Mouse (Mus musculus) spleen, adult 2 months (tissue): ENCODE measurements around the gene Mfap5. TPM values are rescaled to one million over a fixed set of nuclear protein-coding genes. Genes with fewer than 3 reads are reported as not detected.

Source experiments
- DNase-seq, 2 experiments: peaks; one replicate each; pipeline versions ENCODE4 v3.0.0 to v3.0.0-alpha.2; 2012 to 2021; ENCODE audit warnings: low spot score in 2 of 2, low read depth in 1 of 2
- H3K27ac ChIP-seq: fragments of 200-500 bp; 2 replicates; pipeline ENCODE4 v1.5.1; 2012; ENCODE audit warnings: low read length, inconsistent platforms; ENCODE audit not compliant: insufficient read depth
- H3K27me3 ChIP-seq: fragments of 200-500 bp; 2 replicates; pipeline ENCODE4 v1.6.1; 2012; ENCODE audit warnings: mild to moderate bottlenecking, moderate library complexity, low read length, inconsistent platforms; ENCODE audit not compliant: control insufficient read depth, insufficient read depth
- H3K36me3 ChIP-seq: fragments of 200-500 bp; 2 replicates; pipeline ENCODE4 v1.6.1; 2012; ENCODE audit warnings: mild to moderate bottlenecking, low read length, inconsistent platforms; ENCODE audit not compliant: control insufficient read depth, insufficient read depth
- H3K4me1 ChIP-seq: fragments of 200-500 bp; 2 replicates; pipeline ENCODE4 v1.6.1; 2011; ENCODE audit warnings: inconsistent platforms; ENCODE audit not compliant: control insufficient read depth, insufficient read depth, insufficient read length
- H3K4me3 ChIP-seq: fragments of 200-500 bp; 2 replicates; pipeline ENCODE4 v1.5.1; 2011; ENCODE audit warnings: mild to moderate bottlenecking, inconsistent platforms; ENCODE audit not compliant: insufficient read depth, insufficient read length; ENCODE audit errors: extremely low read depth
- CTCF ChIP-seq: fragments of 200-500 bp; IDR thresholded peaks from 2 replicates; pipeline ENCODE4 v1.5.1; 2011; ENCODE audit warnings: mild to moderate bottlenecking, inconsistent platforms; ENCODE audit not compliant: insufficient read depth, insufficient read length, insufficient replicate concordance; ENCODE audit errors: extremely low read depth
- POLR2A ChIP-seq: fragments of 200-500 bp; IDR thresholded peaks from 2 replicates; pipeline ENCODE4 v1.6.1; 2011; ENCODE audit warnings: low read depth, low read length, inconsistent platforms
- WGBS: fragments of 180-500 bp; shearing (Covaris S2); methylation state at CpG from one replicate; pipeline ENCODE4 v1.1.7; 2018; 5-methylcytosine and 5-hydroxymethylcytosine counted together
- polyA plus RNA-seq: library from polyadenylated mRNA; depleted of rRNA; stranded (reverse); fragments of >200 nt; gene quantifications from 2 replicates; pipeline ENCODE4 v1.2.3, GENCODE M21; 2012

Mfap5 gene
- polyA plus RNA-seq, 1 experiment: 11.7 TPM

DNA sequence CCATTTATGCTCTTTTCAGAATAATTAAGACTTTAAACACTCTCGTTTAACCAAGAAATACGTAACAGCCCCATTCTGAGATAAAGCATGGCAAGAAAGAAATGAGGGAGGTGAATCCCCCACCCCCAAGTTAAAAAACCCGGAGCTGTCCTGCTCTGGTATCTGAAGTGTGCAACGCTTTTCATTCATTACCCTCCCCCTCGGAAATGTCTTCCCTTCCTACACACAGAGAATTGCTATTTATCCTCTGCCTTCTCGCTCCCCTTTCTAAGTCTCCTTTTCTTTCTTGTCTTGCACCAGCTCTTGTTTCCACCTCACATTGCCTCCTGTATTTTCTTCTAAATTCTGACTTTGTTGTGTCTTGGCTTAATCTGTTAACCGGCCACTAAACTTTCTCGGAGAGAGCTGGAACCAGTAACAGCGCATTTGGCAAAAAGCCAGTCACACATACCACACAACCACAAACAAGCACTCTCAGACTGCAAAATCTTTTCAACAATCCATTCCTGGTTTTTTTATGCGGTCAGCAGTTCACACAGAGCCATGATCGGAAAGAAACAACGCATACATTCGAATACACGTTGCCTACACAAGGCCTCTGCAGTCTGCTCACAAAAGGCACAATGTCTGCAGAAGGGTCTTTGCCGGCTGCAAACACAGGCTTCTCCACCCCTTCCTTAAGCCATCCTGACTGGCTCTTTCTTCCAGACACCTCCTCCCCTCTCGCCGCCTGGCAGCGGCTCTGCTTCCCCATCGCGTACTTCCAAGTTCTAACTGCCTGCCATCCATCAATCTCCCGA, 10.4 kb upstream of the Mfap5 start:
- H3K4me3 ChIP-seq: no peak overlapping the region
- no peaks in the 10 kb centered on the region for H3K36me3 ChIP-seq
- DNase-seq: no peak
- H3K27ac ChIP-seq: no peak overlapping the region
- 14% methylated on average over 21 of the region's 21 CpGs for WGBS
- TF ChIP-seq POLR2A (no peak), CTCF (no peak)
- H3K27me3 ChIP-seq: peaks cover 7% of the 10 kb centered on the region; the same call in 1 of the 2 replicates
- peaks cover 3% of the 10 kb centered on the region; the same call in 1 of the 2 replicates for H3K4me1 ChIP-seq

DNA sequence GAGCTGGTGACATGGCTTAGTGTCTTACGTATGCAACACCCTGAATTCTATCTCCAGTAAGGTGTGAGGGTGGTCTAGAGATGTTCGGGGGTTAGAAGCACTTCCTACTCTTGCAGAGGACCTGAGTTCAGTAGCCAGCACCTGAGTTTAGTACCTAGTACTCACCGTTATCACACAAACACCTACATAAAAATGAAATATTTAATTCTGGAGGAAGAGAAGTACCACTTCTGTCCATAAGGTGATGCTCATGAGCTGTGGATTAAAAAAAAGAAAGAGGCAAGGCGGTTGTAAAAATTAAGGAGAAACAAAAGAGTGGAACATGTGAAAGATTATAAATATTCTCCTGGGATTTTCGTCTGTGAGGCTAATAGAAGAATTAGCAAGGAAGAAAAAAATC, 9.1 kb upstream of the Mfap5 start:
- Histone ChIP-seq H3K27ac (no peak overlapping the region), H3K27me3 (peaks cover 7% of the 10 kb centered on the region; the same call in 1 of the 2 replicates), H3K4me1 (peaks cover 1% of the 10 kb centered on the region; the same call in 1 of the 2 replicates), H3K36me3 (no peaks in the 10 kb centered on the region), H3K4me3 (no peak overlapping the region)
- 33% methylated on average over 5 of the region's 5 CpGs for WGBS
- no peak for DNase-seq
- TF ChIP-seq CTCF (no peak), POLR2A (no peak)

DNA sequence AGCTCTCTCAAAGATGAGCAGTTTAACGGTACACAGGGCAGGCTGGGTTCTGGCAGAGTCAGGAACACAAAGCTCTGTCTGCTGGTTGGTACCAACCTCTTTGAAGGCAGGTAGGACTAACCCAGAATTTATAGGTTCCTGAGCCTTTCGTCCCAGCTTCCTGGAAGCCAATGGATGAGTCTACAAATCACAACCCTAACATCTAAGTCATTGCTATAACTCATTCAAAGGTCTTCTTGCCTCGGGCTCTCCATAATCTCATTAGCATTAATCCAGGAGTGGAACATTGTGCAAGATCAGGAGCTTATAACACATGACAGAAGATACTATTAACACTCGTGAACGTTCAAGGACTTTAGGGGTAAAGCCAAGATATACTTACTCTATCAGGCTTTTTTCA, 7.0 kb upstream of the Mfap5 start, which contains the start of gene Rimklb:
Rimklb (minus strand) TSS at position 101 of the 400 bp plus-strand sequence.
- TF ChIP-seq POLR2A: no peak
- no peak for TF ChIP-seq CTCF

DNA sequence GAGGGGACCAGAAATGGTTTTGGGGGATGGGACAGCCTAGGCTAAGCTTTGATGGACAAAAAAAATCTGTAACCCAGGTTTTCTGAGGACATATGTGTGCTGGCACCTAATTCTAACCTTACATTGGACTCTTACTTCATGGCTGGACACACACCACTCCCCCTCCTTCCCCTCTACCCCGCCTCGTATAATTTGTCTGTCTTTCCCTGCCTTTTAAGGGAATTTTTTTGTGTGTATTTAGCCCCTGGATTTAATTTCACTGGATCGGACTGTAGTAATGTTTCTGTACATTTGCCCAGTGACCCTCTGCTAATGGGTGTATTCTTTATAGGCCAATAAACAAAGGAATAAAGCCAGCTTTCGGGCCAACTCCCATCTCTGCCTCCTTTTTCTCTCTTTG, 604 bp upstream of the Mfap5 start:
- WGBS: 81% methylated on average over 4 of the region's 4 CpGs
- H3K4me1 ChIP-seq: no peaks in the 10 kb centered on the region
- H3K27ac ChIP-seq: no peak overlapping the region
- TF ChIP-seq POLR2A: no peak
- TF ChIP-seq CTCF: no peak
- H3K27me3 ChIP-seq: no peaks in the 10 kb centered on the region; the same call in 1 of the 2 replicates
- H3K4me3 ChIP-seq: no peak overlapping the region
- no peak for DNase-seq
- no peaks in the 10 kb centered on the region for H3K36me3 ChIP-seq

More for the DNA sequence above, 7.0 kb upstream of the Mfap5 start, which contains the start of gene Rimklb:
- H3K4me1 ChIP-seq: no peaks in the 10 kb centered on the region
- no peak within 1 kb of the TSS for H3K4me3 ChIP-seq
- H3K27ac ChIP-seq: no peak within 1 kb of the TSS
- no peak for DNase-seq
- H3K36me3 ChIP-seq: no peaks in the 10 kb centered on the region
- H3K27me3 ChIP-seq: peaks cover 2% of the 10 kb centered on the region; the same call in 1 of the 2 replicates
- WGBS: 79% methylated on average over 5 of the region's 5 CpGs

DNA sequence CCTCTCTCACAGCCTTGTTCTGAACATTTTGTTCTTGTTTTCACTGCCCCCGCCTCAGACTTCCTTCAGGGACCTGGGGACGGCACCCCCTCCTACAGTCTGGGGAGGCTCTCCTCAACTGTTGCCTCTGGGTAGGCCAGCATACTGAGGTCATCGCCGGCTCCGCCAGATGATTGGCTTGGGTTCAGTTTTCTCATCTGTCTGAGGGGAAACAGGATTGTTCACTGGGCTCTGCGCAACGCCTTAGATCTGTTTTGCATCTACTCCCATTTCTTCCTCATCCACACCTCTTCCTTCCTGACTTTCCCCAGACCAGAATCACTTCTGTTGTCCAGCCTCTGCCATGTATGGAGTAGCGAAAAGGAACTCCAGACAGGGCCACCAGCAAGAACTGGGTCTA, 2.8 kb downstream of the Mfap5 start:
- H3K27ac ChIP-seq: no peak overlapping the region
- no peak for DNase-seq
- no peak overlapping the region for H3K4me3 ChIP-seq
- no peak for TF ChIP-seq CTCF
- no peak for TF ChIP-seq POLR2A
- H3K27me3 ChIP-seq: no peaks in the 10 kb centered on the region; the same call in 1 of the 2 replicates
- H3K36me3 ChIP-seq: no peaks in the 10 kb centered on the region
- WGBS: 53% methylated on average over 8 of the region's 8 CpGs
- H3K4me1 ChIP-seq: no peaks in the 10 kb centered on the region

DNA sequence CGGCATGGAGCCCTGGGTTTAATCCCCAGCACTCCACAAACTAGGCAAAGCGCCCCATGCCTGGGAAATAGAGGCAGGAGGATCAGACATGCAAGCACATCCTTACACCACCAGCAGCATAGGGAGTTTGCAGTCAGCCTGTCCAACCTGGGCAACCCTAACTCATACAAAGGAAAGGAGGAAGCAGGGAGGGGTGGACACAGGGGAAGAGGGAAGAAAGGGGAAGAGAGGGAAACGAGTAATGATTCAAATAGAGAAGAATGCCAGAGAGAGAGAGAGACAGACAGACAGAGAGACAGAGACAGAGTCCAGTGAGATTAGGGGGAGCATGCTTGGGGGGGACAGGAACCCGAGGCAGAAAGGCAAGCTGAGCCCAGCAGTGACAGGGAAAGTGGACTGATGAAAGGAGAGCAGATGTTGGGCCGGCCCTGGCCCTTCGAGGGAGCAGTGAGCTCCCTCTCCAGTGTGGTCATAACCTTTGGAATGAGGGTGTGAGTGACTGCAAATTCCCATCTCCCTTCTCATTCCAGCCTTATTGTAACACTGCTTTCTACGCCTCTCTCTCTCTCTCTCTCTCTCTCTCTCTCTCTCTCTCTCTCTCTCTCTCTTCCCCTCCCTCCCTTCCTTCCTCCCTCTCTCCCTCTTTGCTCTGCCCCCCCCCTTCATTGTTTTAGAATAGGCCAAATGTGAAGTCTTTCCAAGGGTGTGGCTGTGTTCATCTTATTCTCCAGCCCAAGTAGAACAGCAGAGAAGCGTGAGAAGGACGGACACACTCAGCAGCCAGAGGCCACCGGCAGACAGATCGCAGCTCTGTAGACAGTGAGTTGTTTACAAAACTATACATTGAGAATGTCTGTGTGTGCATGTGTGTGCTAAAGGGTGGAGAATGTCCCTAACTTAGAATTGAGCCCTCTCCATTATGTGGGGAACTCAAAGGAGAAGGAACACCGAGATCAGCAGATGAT, 7.6 kb downstream of the Mfap5 start:
- H3K4me1 ChIP-seq: no peaks in the 10 kb centered on the region
- no peak overlapping the region for H3K4me3 ChIP-seq
- no peak overlapping the region for H3K27ac ChIP-seq
- no peak for TF ChIP-seq CTCF
- no peak for TF ChIP-seq POLR2A
- H3K27me3 ChIP-seq: no peaks in the 10 kb centered on the region
- DNase-seq: no peak
- 67% methylated on average over 12 of the region's 12 CpGs for WGBS
- H3K36me3 ChIP-seq: no peaks in the 10 kb centered on the region
